Mouse (Mus musculus) hindbrain, embryonic 16.5 days (tissue): ENCODE results near the gene Hmga1. TPM values are rescaled to one million over a fixed set of nuclear protein-coding genes. Genes with fewer than 3 reads are reported as not detected.

Experiments
- ATAC-seq: fragments of 200-750 bp; cut with Nextera tagmentation; 2 replicates; pipeline ENCODE4 v1.8.0; 2017; ENCODE audit warnings: moderate TSS enrichment, moderate library complexity
- H3K27ac ChIP-seq: fragments of 300-500 bp; sonication (generic); 2 replicates; pipeline ENCODE4 v1.5.1; 2014; ENCODE audit warnings: low read depth, mild to moderate bottlenecking, control low read depth, low read length, moderate library complexity
- H3K27me3 ChIP-seq: fragments of 300-500 bp; sonication (generic); replicated peaks from 2 replicates; pipeline ENCODE4 v1.6.1; 2014; ENCODE audit warnings: low read length; ENCODE audit not compliant: control insufficient read depth, insufficient read depth
- H3K36me3 ChIP-seq: fragments of 300-500 bp; sonication (generic); 2 replicates; pipeline ENCODE4 v1.6.1; 2014; ENCODE audit warnings: mild to moderate bottlenecking, low read length, moderate library complexity, mixed read lengths; ENCODE audit not compliant: control insufficient read depth, insufficient read depth
- H3K4me1 ChIP-seq: fragments of 300-500 bp; sonication (generic); 2 replicates; pipeline ENCODE4 v1.6.1; 2014; ENCODE audit warnings: low read depth, low read length; ENCODE audit not compliant: control insufficient read depth, insufficient read depth
- H3K4me2 ChIP-seq: fragments of 300-500 bp; sonication (generic); 2 replicates; pipeline ENCODE4 v1.6.1; 2014; ENCODE audit warnings: mild to moderate bottlenecking, low read length, control low read depth, moderate library complexity
- H3K4me3 ChIP-seq: fragments of 300-500 bp; sonication (generic); 2 replicates; pipeline ENCODE4 v1.5.1; 2014; ENCODE audit warnings: mild to moderate bottlenecking, low read length, control low read depth, moderate library complexity
- H3K9ac ChIP-seq: fragments of 300-500 bp; sonication (generic); 2 replicates; pipeline ENCODE4 v1.6.1; 2014; ENCODE audit warnings: low read depth, mild to moderate bottlenecking, control low read depth, low read length, moderate library complexity
- H3K9me3 ChIP-seq: fragments of 300-500 bp; sonication (generic); 2 replicates; pipeline ENCODE4 v1.6.1; 2014; ENCODE audit warnings: mild to moderate bottlenecking, low read length, moderate library complexity; ENCODE audit not compliant: control insufficient read depth
- WGBS: fragments of 180-500 bp; shearing (Covaris S2); extraction: QIAGEN DNeasy Blood & Tissue Kit; methylation state at CpG from one replicate; pipeline ENCODE4 v1.1.7; 2014; 5-methylcytosine and 5-hydroxymethylcytosine counted together
- polyA plus RNA-seq: library from polyadenylated mRNA; unstranded; fragments of >200 nt; fragmentation: Nextera tagmentation; extraction: Ambion mirVana; gene quantifications from 2 replicates; pipeline ENCODE4 v1.2.1, GENCODE M21; 2015

Gene Hmga1
- polyA plus RNA-seq, 1 experiment from 2014 or later: 144 TPM

DNA sequence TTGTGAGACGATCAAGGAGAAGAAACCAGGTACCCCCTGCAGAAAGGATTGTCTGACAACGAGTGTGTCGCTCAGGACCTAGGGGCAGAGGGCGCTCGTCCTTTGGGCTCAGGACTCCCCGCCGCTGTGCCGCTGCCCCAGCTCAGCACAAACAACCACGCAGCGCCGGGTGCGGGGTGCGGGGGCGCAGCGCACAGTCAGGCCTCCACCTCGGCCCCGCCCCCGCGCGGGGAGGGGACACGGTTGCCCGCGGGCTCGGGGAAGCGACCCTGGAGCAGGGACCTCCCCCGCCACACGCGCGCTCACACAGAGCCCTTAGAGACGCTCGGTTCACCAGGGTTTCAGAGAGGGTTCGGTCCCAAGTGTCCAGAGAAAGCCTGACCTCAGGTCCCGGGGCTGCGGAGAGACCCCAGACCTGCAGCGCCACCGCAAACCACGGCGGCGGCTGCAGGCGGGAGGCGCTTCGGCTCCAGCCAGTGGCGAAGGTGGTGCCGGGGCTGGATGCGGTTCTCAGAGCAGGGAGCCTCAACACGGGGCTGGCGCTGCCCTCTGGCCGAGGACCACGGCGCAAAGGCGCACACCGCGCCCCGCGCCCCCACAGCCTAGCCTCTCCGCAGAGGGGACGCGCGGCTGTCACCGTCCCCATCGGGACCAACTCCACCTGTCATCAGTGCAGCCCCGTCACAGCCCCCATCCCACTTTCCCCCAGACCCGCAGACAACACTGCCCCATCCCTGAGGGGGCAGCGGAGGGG is 44.3 kb upstream of the Hmga1 start:
- peak overlapping the region; percentile 69 for H3K9ac ChIP-seq
- H3K4me2 ChIP-seq: peak overlapping the region; percentile 89
- no peaks in the 10 kb centered on the region for H3K9me3 ChIP-seq
- peak; percentile 27; the same call in 1 of the 2 replicates for ATAC-seq
- H3K36me3 ChIP-seq: no peaks in the 10 kb centered on the region
- peak overlapping the region; percentile 56 for H3K4me3 ChIP-seq
- WGBS: under 1% methylated on average over 57 of the region's 64 CpGs
- peaks cover 16% of the 10 kb centered on the region for H3K27me3 ChIP-seq
- H3K4me1 ChIP-seq: peaks cover 17% of the 10 kb centered on the region
- peak overlapping the region; percentile 27; the same call in 1 of the 2 replicates for H3K27ac ChIP-seq

DNA sequence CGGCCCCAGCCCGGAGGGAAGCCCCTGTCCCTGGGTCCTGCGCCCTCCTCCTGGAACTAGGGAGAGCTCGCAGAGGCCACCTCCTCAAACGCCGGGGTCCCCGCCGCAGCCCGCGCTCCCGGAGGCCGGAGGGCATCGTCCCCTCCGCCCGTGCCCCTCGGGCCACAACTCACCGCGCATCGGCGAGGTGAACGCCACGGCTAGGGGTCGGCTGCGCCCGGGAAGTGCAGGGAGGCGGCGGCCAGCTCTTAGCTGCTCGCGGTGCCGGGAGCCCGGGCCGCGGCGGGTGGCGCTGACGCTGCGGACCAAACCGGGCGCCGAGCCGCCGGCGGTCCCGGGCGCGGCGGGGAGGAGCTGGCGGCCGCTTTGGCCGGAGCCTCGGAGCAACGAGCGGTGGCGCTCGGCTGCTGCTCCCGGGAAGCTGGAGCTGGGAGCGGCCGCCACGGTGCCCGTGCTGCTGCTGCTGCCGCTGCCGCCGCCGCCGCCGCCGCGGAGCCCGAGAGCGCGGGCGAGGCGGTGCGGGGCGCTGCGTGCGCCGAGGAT is 43.6 kb upstream of the Hmga1 start:
- Histone ChIP-seq H3K4me2 (peak overlapping the region; percentile 89), H3K4me3 (peak overlapping the region; percentile 56), H3K36me3 (no peaks in the 10 kb centered on the region), H3K27ac (peak overlapping the region; percentile 59; the same call in 1 of the 2 replicates), H3K9ac (peak overlapping the region; percentile 69), H3K27me3 (peaks cover 16% of the 10 kb centered on the region), H3K9me3 (no peaks in the 10 kb centered on the region), H3K4me1 (peaks cover 17% of the 10 kb centered on the region)
- no peak for ATAC-seq
- WGBS: under 1% methylated on average over 77 of the region's 78 CpGs

DNA sequence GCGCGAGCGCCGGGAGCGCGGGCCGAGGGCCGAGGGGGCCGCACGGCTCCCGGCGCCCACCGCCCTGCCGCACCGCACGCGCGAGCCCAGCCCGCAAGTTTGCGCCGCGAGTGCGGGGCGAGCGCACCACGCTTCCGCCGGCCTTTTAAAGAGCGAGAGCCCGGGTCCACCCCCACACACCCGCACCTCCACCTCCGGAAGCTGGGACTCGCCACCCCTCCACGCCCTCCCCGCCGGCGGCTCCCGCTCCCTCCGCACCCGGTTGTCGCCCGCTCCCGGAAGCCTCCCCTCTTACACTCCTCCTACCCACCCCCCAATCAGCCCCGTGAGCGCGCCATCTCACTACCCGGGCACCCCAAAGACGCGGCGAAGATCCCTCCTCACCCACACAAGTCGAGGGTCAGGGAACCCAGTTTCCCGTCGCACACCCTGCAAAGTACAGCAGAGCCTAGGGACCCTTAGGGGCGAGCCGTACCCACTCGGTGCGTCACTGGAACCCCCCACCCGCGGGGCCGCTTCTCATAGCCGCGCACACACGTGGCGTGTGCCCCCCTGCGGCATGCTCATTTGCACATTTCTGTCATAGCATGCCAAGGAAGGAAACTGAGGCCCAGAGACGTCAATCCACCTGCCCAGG is 42.9 kb upstream of the Hmga1 start:
- Histone ChIP-seq H3K4me1 (peaks cover 17% of the 10 kb centered on the region), H3K27me3 (peaks cover 16% of the 10 kb centered on the region), H3K27ac (peak overlapping the region; percentile 59; the same call in 1 of the 2 replicates), H3K36me3 (no peaks in the 10 kb centered on the region), H3K9me3 (no peaks in the 10 kb centered on the region), H3K4me2 (peak overlapping the region; percentile 89), H3K4me3 (peak overlapping the region; percentile 56), H3K9ac (peak overlapping the region; percentile 69)
- peak; percentile 31 for ATAC-seq
- 1% methylated on average over 33 of the region's 66 CpGs for WGBS

DNA sequence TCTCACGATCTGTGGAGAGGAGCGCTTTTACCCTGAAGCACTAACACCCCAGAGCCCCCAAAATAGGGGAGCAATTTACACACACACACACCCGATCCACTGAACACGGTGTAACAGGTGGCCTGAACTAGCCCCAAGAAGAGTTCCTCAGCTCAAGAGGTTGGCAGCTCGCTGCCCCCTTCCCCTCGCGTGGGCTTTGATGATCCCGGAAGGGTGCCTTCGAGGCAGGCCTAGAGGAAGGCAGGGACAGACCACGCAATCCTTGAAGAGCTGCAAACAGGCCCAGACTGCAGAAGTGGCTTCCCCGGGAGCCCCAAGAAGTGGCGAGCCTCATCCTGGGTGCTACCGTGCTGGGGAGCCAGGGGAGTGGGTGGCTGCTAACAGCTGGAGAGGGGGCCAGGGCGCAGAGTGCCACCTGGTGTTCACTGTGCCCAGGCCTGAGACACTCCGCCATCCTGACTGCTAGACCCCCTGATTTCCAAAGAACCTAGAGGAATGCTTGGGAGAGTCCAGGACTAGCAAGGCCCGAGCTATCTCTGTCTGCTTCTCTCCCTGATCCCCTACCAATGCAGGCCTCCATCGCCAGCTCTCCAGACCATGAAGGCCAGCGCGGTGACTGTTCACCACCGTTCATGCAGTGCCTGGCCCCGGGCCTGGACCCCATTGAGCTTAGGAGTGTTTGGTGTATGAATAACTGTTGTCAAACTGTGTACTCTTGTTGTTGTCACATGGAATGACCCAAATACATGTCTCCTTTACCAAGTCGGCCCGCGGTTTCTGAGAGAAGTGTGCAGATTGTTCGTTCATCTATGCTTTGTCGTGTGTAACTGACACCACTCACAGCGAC is 42.2 kb upstream of the Hmga1 start:
- H3K27ac ChIP-seq: no peak overlapping the region
- peaks cover 23% of the 10 kb centered on the region for H3K4me1 ChIP-seq
- peaks cover 16% of the 10 kb centered on the region for H3K27me3 ChIP-seq
- H3K4me3 ChIP-seq: peak overlapping the region; percentile 56
- peak overlapping the region; percentile 69 for H3K9ac ChIP-seq
- WGBS: 28% methylated on average over 27 of the region's 27 CpGs
- ATAC-seq: peak; percentile 43; the same call in 1 of the 2 replicates
- H3K4me2 ChIP-seq: peak overlapping the region; percentile 89
- no peaks in the 10 kb centered on the region for H3K36me3 ChIP-seq
- no peaks in the 10 kb centered on the region for H3K9me3 ChIP-seq

DNA sequence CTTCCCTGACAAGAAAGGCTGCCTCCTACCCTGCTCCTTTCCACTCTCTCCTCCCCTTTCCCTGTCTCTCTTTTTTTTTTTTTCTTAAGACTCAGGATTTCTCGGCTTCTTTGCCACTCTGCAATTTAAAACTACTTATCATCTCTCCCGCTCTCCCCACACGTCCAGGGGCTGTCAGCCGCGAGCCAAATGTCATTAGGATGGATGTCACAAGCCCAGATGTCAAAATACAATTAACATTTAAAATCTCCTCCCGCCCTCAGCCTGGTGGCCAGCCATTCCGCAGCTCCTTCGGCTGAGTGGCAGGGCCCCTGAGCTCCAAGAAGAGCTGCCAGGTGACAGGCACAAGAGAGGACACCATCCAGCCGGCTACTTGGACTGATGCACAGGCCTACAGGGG is 38.0 kb upstream of the Hmga1 start:
- WGBS: 11% methylated on average over 9 of the region's 9 CpGs
- H3K4me1 ChIP-seq: peaks cover 18% of the 10 kb centered on the region
- ATAC-seq: no peak

DNA sequence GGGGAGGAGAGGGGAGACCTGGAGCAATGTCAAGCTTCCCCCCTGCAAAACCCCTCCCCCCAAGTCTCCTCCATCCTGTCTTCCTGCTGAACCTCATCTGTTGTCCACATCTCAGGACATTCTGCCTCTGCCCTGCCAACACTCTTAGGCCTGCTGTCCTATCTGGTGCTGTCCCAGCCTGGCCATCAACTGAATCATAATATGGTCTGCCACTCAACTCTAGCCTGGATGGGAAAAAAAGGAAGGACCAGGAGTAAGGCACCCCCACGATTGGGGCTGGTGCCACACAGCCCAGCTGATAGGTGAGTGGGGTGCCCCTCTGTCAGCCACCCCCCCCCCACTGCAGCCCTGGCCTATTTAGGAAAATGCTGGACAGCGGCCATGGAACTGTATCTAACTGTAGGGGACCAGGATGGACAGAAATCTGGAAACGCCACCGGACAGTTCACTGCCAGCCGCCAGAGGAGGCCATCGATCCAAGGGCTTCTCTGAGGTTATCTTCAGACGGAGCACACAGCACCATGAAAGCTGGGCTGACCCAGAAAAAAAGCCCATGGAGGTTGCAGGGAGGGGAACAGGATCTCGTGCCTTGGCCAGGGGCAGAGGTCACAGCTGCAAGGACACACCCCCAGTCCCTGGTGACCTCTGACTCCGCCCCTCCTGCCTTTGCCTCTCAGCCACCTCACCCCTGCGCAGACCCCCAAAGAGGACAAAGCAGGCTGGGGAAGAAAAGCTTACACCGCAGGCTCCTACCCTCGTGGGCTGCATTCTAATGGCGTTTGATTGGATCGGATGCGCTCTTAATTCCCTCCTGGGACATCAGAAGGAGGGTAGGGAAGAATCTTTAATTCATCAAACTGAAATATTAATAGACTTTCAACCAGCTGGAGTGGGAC is 37.3 kb upstream of the Hmga1 start:
- H3K4me1 ChIP-seq: peaks cover 11% of the 10 kb centered on the region
- 18% methylated on average over 15 of the region's 15 CpGs for whole genome bisulfite sequencing
- H3K9ac ChIP-seq: peak overlapping the region; percentile 20; the same call in 1 of the 2 replicates
- no peaks in the 10 kb centered on the region for H3K36me3 ChIP-seq
- H3K27me3 ChIP-seq: peaks cover 18% of the 10 kb centered on the region; the same call in 1 of the 2 replicates
- no peaks in the 10 kb centered on the region for H3K9me3 ChIP-seq
- no peak overlapping the region for H3K4me3 ChIP-seq
- no peak overlapping the region for H3K4me2 ChIP-seq
- no peak for ATAC-seq
- no peak overlapping the region for H3K27ac ChIP-seq

More for the DNA sequence above, 38.0 kb upstream of the Hmga1 start:
- no peaks in the 10 kb centered on the region for H3K9me3 ChIP-seq
- no peaks in the 10 kb centered on the region for H3K36me3 ChIP-seq
- no peak overlapping the region for H3K4me3 ChIP-seq
- H3K9ac ChIP-seq: peak overlapping the region; percentile 20; the same call in 1 of the 2 replicates
- no peak overlapping the region for H3K27ac ChIP-seq
- H3K27me3 ChIP-seq: peaks cover 23% of the 10 kb centered on the region; the same call in 1 of the 2 replicates
- H3K4me2 ChIP-seq: no peak overlapping the region

DNA sequence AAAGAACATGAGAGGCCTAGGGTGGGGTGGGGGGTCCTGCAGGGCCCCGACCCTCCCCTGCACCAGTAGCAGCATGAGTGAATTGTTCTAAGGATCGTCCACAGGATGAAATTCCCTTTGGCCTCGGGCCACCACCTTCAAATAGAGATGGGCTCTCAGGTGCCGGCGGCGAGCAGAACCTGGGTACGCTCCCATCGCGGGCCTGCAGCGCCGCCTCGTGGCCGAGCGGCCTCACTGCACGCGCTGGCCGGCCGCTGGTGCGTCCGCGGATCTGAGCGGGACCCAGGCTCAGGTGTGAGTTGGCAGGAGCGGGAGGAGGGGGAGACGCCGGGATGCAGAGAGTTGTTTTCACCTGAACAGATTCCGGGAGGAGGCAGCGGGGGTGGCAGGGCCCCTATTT is 35.7 kb upstream of the Hmga1 start:
- peak; percentile 40 for ATAC-seq
- H3K4me2 ChIP-seq: peak overlapping the region; percentile 45
- no peaks in the 10 kb centered on the region for H3K9me3 ChIP-seq
- H3K9ac ChIP-seq: 0 out of 2 replicates have a peak overlapping the region, but pooled peaks have one; percentile 38
- H3K4me3 ChIP-seq: peak overlapping the region; percentile 18; the same call in 1 of the 2 replicates
- H3K36me3 ChIP-seq: no peaks in the 10 kb centered on the region
- H3K27me3 ChIP-seq: peaks cover 11% of the 10 kb centered on the region; the same call in 1 of the 2 replicates
- H3K27ac ChIP-seq: no peak overlapping the region
- WGBS: 1% methylated on average over 24 of the region's 27 CpGs
- H3K4me1 ChIP-seq: peaks cover 10% of the 10 kb centered on the region

DNA sequence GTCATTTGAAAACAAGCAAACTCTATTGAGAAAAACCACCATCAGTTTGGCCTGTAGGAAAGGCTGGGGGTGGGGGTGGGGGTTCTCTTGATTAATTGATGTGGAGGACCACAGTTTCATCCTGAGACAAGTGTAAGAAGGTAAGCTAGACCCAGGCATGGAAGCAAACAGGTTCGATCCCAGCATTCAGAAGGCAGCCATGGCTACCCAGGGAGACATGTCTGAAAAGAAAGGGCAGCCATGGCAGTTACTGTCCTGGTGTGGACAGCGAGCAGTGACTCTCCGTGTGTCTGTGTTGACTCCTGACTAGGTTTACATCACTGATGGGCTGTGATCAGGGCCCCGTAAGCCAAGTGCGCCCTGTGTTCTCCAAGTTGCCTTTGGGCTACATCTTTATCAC is 35.0 kb upstream of the Hmga1 start, which contains the start of gene Grm4:
TSS of gene Grm4 (minus strand) at position 101 of the 400 bp plus-strand sequence.
- peak within 1 kb of the TSS; percentile 18; the same call in 1 of the 2 replicates for H3K4me3 ChIP-seq
- H3K36me3 ChIP-seq: no peaks in the 10 kb centered on the region
- no peaks in the 10 kb centered on the region for H3K9me3 ChIP-seq
- 66% methylated on average over 5 of the region's 5 CpGs for WGBS
- peaks cover 11% of the 10 kb centered on the region; the same call in 1 of the 2 replicates for H3K27me3 ChIP-seq
- 0 out of 2 replicates have a peak within 1 kb of the TSS, but pooled peaks have one; percentile 38 for H3K9ac ChIP-seq
- no peak within 1 kb of the TSS for H3K27ac ChIP-seq
- peak within 1 kb of the TSS; percentile 45 for H3K4me2 ChIP-seq
- H3K4me1 ChIP-seq: peaks cover 10% of the 10 kb centered on the region
- ATAC-seq: no peak
